Mouse (Mus musculus): ENCODE results near the gene Cdrt4. TPM values are rescaled to one million over a fixed set of nuclear protein-coding genes. Genes with fewer than 3 reads are reported as not detected.

Cdrt4 gene
- polyA plus RNA-seq, 1 experiment from 2014 or later = not detected

GRCm38 (mm10) chr11:63026651-63027141 is 75.7 kb downstream of the Cdrt4 start:
- WGBS = 85% methylated on average over 9 of the region's 9 CpGs

GRCm38 (mm10) chr11:63028131-63028530 is 77.1 kb downstream of the Cdrt4 start:
- no peak for ATAC-seq (replicated peaks)
- no peak overlapping the region for H3K4me3 ChIP-seq
- H3K4me2 ChIP-seq (replicated peaks) = no peak overlapping the region
- no peak overlapping the region for H3K9ac ChIP-seq (replicated peaks)
- peaks cover 2% of the 10 kb centered on the region; the same call in 1 of the 2 replicates for H3K4me1 ChIP-seq
- no peak overlapping the region for H3K27ac ChIP-seq (replicated peaks)
- no peaks in the 10 kb centered on the region for H3K27me3 ChIP-seq
- H3K36me3 ChIP-seq = no peaks in the 10 kb centered on the region
- no peaks in the 10 kb centered on the region for H3K9me3 ChIP-seq
- WGBS = 96% methylated on average over 3 of the region's 3 CpGs

More at GRCm38 (mm10) chr11:63026651-63027141, 75.7 kb downstream of the Cdrt4 start:
- Histone ChIP-seq H3K27ac (replicated peaks) (no peak overlapping the region), H3K4me2 (replicated peaks) (no peak overlapping the region), H3K4me3 (no peak overlapping the region), H3K27me3 (no peaks in the 10 kb centered on the region), H3K4me1 (peaks cover 2% of the 10 kb centered on the region; the same call in 1 of the 2 replicates), H3K36me3 (no peaks in the 10 kb centered on the region), H3K9ac (replicated peaks) (no peak overlapping the region), H3K9me3 (no peaks in the 10 kb centered on the region)
- ATAC-seq (replicated peaks) = no peak

DNA sequence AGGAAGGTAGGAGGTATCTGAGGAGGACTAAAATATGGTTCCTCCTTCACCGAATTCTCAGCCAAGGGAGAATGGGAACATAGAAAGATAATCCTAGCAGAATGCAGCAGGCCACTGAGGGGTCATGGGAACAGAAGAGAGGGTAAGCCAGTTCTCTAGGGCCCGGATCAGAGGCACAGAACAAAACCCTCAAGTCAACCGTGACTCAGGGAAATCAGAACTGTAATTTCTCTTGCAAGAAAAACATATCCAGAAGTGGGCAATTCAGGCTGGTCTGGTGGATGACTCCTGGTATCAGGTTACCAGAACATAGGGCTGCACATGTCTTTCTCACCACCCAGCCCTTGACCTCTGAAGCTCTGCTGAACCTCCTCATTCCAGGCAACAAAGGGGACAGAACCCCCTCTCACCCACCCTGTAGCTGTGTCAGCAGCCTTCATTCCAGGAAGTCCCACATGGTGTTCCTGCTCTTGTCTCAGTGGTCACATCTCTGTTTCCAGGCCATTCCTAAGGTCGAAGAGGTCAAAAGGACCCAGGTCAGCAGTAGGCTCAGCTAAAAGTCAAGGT is 78.2 kb downstream of the Cdrt4 start:
- H3K27me3 ChIP-seq = no peaks in the 10 kb centered on the region
- WGBS = 76% methylated on average over 4 of the region's 4 CpGs
- H3K9me3 ChIP-seq = no peaks in the 10 kb centered on the region
- ATAC-seq (replicated peaks) = no peak
- no peak overlapping the region for H3K9ac ChIP-seq (replicated peaks)
- no peak overlapping the region for H3K4me3 ChIP-seq
- no peaks in the 10 kb centered on the region for H3K36me3 ChIP-seq
- no peak overlapping the region for H3K27ac ChIP-seq (replicated peaks)
- peaks cover 2% of the 10 kb centered on the region; the same call in 1 of the 2 replicates for H3K4me1 ChIP-seq
- H3K4me2 ChIP-seq (replicated peaks) = no peak overlapping the region

DNA sequence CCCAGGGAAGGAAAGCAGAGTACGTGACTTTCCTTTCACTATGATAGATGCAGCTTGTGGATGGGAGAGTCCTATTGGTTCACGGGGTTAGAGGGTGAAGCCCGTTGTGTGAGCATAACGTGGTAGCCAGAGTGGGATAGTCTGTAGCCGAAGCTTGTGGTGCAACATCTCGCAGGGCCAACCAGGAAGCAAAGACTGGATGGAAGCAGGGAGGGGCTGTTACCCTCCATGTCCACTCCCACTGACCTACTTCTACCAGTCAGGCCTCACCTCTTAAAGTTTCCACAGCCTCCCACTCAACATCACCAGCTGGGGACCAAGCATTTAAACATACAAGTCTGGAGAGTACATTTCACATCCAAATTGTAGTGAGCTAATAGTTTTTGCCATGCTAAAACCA is 78.7 kb downstream of the Cdrt4 start:
- H3K9me3 ChIP-seq = no peaks in the 10 kb centered on the region
- H3K4me3 ChIP-seq = no peak overlapping the region
- H3K36me3 ChIP-seq = no peaks in the 10 kb centered on the region
- H3K4me2 ChIP-seq (replicated peaks) = no peak overlapping the region
- H3K27ac ChIP-seq (replicated peaks) = no peak overlapping the region
- H3K4me1 ChIP-seq = peaks cover 2% of the 10 kb centered on the region; the same call in 1 of the 2 replicates
- WGBS = 96% methylated on average over 6 of the region's 6 CpGs
- H3K9ac ChIP-seq (replicated peaks) = no peak overlapping the region
- no peaks in the 10 kb centered on the region for H3K27me3 ChIP-seq
- ATAC-seq (replicated peaks) = no peak

DNA sequence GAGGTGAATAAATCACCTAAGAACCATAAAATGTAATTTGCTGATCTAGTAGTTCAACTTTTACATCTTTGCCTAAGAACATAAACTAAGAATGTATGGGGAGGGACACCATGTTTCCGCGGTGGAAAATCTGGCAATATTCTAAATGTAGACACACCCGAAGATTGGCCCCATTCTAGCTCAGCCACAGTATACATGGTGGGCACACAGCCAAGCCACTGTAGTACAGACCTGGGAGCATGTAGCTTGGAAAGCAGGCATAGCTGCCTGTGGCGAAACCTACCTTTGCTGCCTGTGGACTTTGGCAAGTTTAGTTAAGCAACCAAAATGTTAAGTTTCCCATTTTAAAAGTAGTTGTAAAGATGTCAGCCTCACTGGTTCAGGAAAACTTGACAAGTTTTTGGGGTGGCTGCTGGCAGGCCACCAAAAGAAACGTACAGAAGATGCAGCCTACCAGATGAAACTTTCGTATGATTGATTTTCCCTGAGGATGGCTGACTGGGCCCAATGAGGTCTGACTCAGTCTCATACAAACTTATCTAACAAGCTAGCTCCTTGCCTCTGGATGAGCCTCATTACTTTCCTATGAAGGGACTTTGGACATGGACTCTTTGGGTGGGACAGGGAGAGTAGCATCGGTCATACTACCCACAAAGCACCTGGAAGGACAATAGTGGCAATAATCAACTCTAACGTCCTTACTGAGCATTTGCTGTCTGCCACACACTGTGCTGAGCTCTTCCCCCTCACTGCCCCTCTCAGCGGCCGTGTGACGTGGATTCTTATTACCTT is 84.6 kb downstream of the Cdrt4 start:
- WGBS = 79% methylated on average over 11 of the region's 11 CpGs
- Histone ChIP-seq H3K9ac (replicated peaks) (no peak overlapping the region), H3K4me2 (replicated peaks) (no peak overlapping the region), H3K36me3 (no peaks in the 10 kb centered on the region), H3K9me3 (no peaks in the 10 kb centered on the region), H3K27ac (replicated peaks) (no peak overlapping the region), H3K4me1 (no peaks in the 10 kb centered on the region), H3K4me3 (no peak overlapping the region), H3K27me3 (no peaks in the 10 kb centered on the region)
- ATAC-seq (replicated peaks) = no peak

DNA sequence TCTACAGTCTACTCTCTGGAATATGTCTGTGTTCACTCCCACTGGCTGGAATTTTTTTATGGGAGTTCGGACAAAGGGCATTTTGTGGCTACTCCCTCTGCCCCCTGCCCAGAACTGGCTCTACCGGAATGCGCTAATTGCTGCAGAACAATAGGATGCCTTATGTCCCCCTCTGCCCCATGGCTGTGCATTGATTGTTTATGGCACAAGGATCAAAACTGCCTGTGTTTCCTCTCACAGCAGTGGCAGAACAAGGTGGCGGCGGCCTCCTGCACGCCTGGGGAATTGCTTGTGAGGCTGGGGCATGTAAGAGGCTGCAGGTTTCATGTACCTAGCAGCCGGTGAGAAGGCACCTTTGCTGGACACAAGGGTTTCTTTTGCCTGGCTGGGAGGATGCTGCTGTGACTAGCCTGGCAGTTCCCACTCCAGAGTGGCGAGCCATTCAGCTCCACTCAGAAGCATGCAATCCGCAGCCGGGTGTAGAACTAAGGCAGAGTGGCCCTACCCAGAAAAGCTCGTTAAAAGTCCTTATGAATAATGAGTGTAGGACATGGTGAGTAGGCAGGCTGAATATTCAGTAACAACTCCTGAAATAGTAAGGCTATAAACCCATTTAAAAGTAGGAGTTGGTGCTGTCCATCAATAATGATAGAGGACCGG is 89.1 kb downstream of the Cdrt4 start:
- H3K4me2 ChIP-seq (replicated peaks) = no peak overlapping the region
- ATAC-seq (replicated peaks) = no peak
- 24% methylated on average over 12 of the region's 12 CpGs for WGBS
- no peak overlapping the region for H3K4me3 ChIP-seq
- no peak overlapping the region for H3K27ac ChIP-seq (replicated peaks)
- H3K36me3 ChIP-seq = no peaks in the 10 kb centered on the region
- no peaks in the 10 kb centered on the region for H3K4me1 ChIP-seq
- no peaks in the 10 kb centered on the region for H3K27me3 ChIP-seq
- no peaks in the 10 kb centered on the region for H3K9me3 ChIP-seq
- H3K9ac ChIP-seq (replicated peaks) = no peak overlapping the region

Other genes with a start within 250 kb of the Cdrt4 start
- 25.5 and 26.0 TPM in 2 replicates for gene Zfp287, start 219.3 kb upstream of the Cdrt4 start, polyA plus RNA-seq (2015; fragmentation: Nextera tagmentation; extraction: Ambion mirVana)
- gene Gm10428, start 198.1 kb upstream of the Cdrt4 start, polyA plus RNA-seq (2015; fragmentation: Nextera tagmentation; extraction: Ambion mirVana) = not detected in 2 replicates
- 40.1 and 41.8 TPM in 2 replicates for gene Zfp286, start 161.7 kb upstream of the Cdrt4 start, polyA plus RNA-seq (2015; fragmentation: Nextera tagmentation; extraction: Ambion mirVana)
- gene Trim16, start 131.0 kb upstream of the Cdrt4 start, polyA plus RNA-seq (2015; fragmentation: Nextera tagmentation; extraction: Ambion mirVana) = 3.9 TPM in 2 replicates
- 0.28 and 0.52 TPM in 2 replicates for gene Fbxw10, start 104.1 kb upstream of the Cdrt4 start, polyA plus RNA-seq (2015; fragmentation: Nextera tagmentation; extraction: Ambion mirVana)
- 51.3 and 59.1 TPM in 2 replicates for gene Tvp23b, start 71.7 kb upstream of the Cdrt4 start, polyA plus RNA-seq (2015; fragmentation: Nextera tagmentation; extraction: Ambion mirVana)
- gene Tekt3, start 110.5 kb downstream of the Cdrt4 start, polyA plus RNA-seq (2015; fragmentation: Nextera tagmentation; extraction: Ambion mirVana) = not detected in 2 replicates
- 25.5 and 26.5 TPM in 2 replicates for gene Pmp22, start 177.8 kb downstream of the Cdrt4 start, polyA plus RNA-seq (2015; fragmentation: Nextera tagmentation; extraction: Ambion mirVana)

Data from forebrain, embryonic 15.5 days (tissue).